Mouse (Mus musculus) hindbrain, embryonic 10.5 days (tissue): ENCODE results near the gene Ick. TPM values are rescaled to one million over a fixed set of nuclear protein-coding genes. Genes with fewer than 3 reads are reported as not detected.

ENCODE experiments used
- DNase-seq: peaks from one replicate; pipeline ENCODE4 v3.0.0-alpha.2; 2017; ENCODE audit warnings: low spot score
- H3K27ac ChIP-seq: fragments of 300-500 bp; sonication (generic); 2 replicates; pipeline ENCODE4 v1.5.1; 2016; ENCODE audit warnings: mild to moderate bottlenecking, moderate library complexity
- H3K27me3 ChIP-seq: fragments of 300-500 bp; sonication (generic); 2 replicates; pipeline ENCODE4 v1.6.1; 2016; ENCODE audit warnings: mild to moderate bottlenecking; ENCODE audit not compliant: poor library complexity, insufficient read depth, severe bottlenecking
- H3K36me3 ChIP-seq: fragments of 300-500 bp; sonication (generic); 2 replicates; pipeline ENCODE4 v1.6.1; 2016; ENCODE audit warnings: mild to moderate bottlenecking, moderate library complexity
- H3K4me1 ChIP-seq: fragments of 300-500 bp; sonication (generic); replicated peaks from 2 replicates; pipeline ENCODE4 v1.6.1; 2016; ENCODE audit warnings: mild to moderate bottlenecking
- H3K4me3 ChIP-seq: fragments of 300-500 bp; sonication (generic); 2 replicates; pipeline ENCODE4 v1.5.1; 2016; ENCODE audit warnings: mild to moderate bottlenecking, moderate library complexity
- H3K9me3 ChIP-seq: fragments of 300-500 bp; sonication (generic); 2 replicates; pipeline ENCODE4 v1.6.1; 2016; ENCODE audit warnings: mild to moderate bottlenecking, moderate library complexity
- WGBS: fragments of 180-500 bp; shearing (Covaris S2); methylation state at CpG from one replicate; pipeline ENCODE4 v1.1.7; 2016; 5-methylcytosine and 5-hydroxymethylcytosine counted together
- polyA plus RNA-seq: library from polyadenylated mRNA; unstranded; fragments of >200 nt; fragmentation: Nextera tagmentation; extraction: Ambion mirVana; gene quantifications from 2 replicates; pipeline ENCODE4 v1.2.1, GENCODE M21; 2016

Gene Ick
- polyA plus RNA-seq, 1 experiment from 2014 or later = 39.1 TPM

- Histone ChIP-seq H3K27me3 (peaks cover 4% of the 10 kb centered on the region; the same call in 1 of the 2 replicates), H3K27ac (peak overlapping the region; percentile 94), H3K4me1 (peaks cover 27% of the 10 kb centered on the region), H3K4me3 (peak overlapping the region; percentile 87), H3K36me3 (no peaks in the 10 kb centered on the region), H3K9me3 (no peaks in the 10 kb centered on the region)
- peak; percentile 86 for DNase-seq
- WGBS = under 1% methylated on average over 88 of the region's 88 CpGs
Measured at GRCm38 (mm10) chr9:78107912-78108795, 838 bp upstream of the Ick start.

DNA sequence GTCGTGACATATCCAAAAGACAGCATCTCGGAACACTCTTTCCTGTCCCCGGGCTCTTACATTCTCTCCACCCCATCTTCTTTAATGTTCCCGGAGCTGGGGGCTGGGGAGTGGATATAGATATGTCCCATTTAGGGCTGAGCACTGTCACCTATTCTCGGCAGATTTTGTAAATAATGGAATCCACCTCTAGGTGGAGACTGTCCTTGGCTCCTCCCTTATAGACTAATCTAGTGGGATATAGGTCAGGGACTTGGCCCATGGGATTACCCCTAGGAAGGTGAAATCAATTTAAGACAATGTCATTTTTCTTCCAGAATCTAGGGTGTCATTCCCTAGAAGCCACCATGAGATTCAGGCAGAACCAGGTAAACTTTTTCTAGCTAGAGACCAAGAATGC is 664 bp downstream of the Ick start:
- Histone ChIP-seq H3K9me3 (no peaks in the 10 kb centered on the region), H3K27ac (no peak overlapping the region), H3K36me3 (no peaks in the 10 kb centered on the region), H3K27me3 (peaks cover 4% of the 10 kb centered on the region; the same call in 1 of the 2 replicates), H3K4me1 (peaks cover 35% of the 10 kb centered on the region), H3K4me3 (peak overlapping the region; percentile 87)
- no peak for DNase-seq
- 52% methylated on average over 5 of the region's 5 CpGs for WGBS

DNA sequence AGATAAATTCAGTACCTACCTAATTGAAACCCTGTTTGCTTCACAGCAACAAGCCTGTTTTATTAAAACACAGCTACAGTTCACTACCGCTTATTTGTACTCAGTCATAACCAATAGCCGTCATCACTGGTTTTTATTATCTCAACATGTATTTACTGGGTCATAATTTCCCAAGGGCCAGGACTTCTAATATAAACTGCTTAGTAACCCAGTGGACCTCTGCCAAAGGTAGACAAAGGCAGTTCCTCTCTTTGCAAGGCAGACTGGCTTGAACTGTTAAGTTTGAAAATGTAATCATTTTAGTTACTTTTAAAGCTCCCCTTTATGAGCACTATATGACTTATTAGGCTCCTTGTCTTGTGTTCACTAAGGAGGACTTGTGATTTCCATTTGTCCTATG is 2.5 kb downstream of the Ick start:
- no peak for DNase-seq
- Histone ChIP-seq H3K4me3 (no peak overlapping the region), H3K27ac (no peak overlapping the region), H3K4me1 (peaks cover 47% of the 10 kb centered on the region), H3K9me3 (no peaks in the 10 kb centered on the region), H3K27me3 (peaks cover 4% of the 10 kb centered on the region; the same call in 1 of the 2 replicates), H3K36me3 (peaks cover 15% of the 10 kb centered on the region)
- WGBS = 94% methylated on average over 2 of the region's 2 CpGs

- H3K4me3 ChIP-seq = peak overlapping the region; percentile 94
- peak overlapping the region; percentile 99 for H3K27ac ChIP-seq
- H3K36me3 ChIP-seq = peaks cover 30% of the 10 kb centered on the region
- WGBS = 3% methylated on average over 47 of the region's 47 CpGs
- DNase-seq = peak; percentile 93
- no peaks in the 10 kb centered on the region for H3K9me3 ChIP-seq
- no peaks in the 10 kb centered on the region for H3K27me3 ChIP-seq
- H3K4me1 ChIP-seq = peaks cover 33% of the 10 kb centered on the region
Measured at GRCm38 (mm10) chr9:78112770-78113537, 4.0 kb downstream of the Ick start.

DNA sequence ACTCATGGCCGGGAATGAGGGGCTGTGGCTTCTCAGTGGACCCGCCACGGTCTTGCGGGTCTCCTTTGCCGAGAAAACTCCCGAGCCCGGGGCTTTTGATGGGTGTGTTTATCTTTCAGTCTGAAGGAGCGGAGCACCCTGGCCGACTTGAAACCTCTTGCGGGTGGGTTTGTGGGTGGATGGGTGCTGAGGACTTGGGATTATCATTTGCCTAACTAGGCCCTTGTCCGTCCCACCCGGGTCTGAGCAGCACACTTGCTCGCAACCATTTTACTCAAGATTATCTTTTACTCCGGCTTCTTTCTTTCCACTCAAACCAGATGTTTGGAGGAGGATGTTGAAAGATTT is 4.5 kb downstream of the Ick start:
- peak overlapping the region; percentile 94 for H3K4me3 ChIP-seq
- H3K27me3 ChIP-seq = no peaks in the 10 kb centered on the region
- H3K4me1 ChIP-seq = peaks cover 32% of the 10 kb centered on the region
- no peaks in the 10 kb centered on the region for H3K9me3 ChIP-seq
- 2% methylated on average over 14 of the region's 14 CpGs for WGBS
- H3K36me3 ChIP-seq = peaks cover 36% of the 10 kb centered on the region
- DNase-seq = no peak
- peak overlapping the region; percentile 99 for H3K27ac ChIP-seq

DNA sequence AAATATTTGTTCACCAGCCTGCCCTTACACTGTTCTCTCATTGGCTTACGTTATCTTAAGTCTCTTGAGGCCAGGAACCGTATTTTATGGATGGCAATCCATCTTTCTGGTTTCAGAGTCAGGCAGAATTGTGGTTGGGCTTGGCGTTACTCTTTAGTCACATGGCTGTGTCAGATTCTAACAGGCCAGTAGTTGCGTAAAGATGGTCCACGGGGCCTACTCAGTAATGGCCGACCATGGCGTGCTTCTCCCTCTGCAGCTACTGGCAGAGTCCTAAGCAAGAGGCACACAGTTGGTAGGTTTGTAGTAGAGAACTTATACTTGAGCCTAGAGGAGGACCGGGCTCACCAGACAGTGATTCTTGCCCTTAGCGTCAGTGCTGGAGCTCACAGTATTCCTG is 6.8 kb downstream of the Ick start:
- Histone ChIP-seq H3K4me3 (no peak overlapping the region), H3K4me1 (peaks cover 25% of the 10 kb centered on the region), H3K27ac (no peak overlapping the region), H3K27me3 (no peaks in the 10 kb centered on the region), H3K36me3 (peaks cover 48% of the 10 kb centered on the region), H3K9me3 (no peaks in the 10 kb centered on the region)
- WGBS = 94% methylated on average over 9 of the region's 9 CpGs
- DNase-seq = no peak

DNA sequence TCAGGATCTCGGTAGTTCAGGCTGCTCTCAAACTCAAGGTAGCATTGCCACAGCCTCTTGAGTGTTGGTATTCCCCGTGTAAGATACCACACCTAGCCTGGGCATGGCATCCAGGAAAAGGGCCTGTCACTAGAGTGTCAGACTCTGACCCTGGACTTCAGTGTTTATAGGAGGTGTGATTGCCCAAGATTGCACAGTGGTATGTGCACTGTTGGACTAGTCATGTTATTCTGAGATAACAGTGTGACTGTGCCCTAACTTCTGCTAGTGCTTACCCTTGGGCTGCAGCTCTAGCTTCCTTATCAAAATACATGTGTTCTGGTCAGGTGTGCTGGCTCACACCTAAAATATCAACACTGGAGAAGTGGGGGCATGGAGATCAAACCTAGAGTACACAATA is 8.7 kb downstream of the Ick start:
- 97% methylated on average over 2 of the region's 2 CpGs for WGBS
- H3K27ac ChIP-seq = no peak overlapping the region
- H3K4me3 ChIP-seq = no peak overlapping the region
- no peaks in the 10 kb centered on the region for H3K27me3 ChIP-seq
- peaks cover 23% of the 10 kb centered on the region for H3K4me1 ChIP-seq
- peaks cover 66% of the 10 kb centered on the region for H3K36me3 ChIP-seq
- no peak for DNase-seq
- no peaks in the 10 kb centered on the region for H3K9me3 ChIP-seq

GRCm38 (mm10) chr9:78121358-78121757 is 12.4 kb downstream of the Ick start:
- H3K27me3 ChIP-seq = no peaks in the 10 kb centered on the region
- H3K27ac ChIP-seq = no peak overlapping the region
- H3K9me3 ChIP-seq = no peaks in the 10 kb centered on the region
- WGBS = 90% methylated on average over 8 of the region's 8 CpGs
- H3K4me1 ChIP-seq = peaks cover 3% of the 10 kb centered on the region; the same call in 1 of the 2 replicates
- H3K36me3 ChIP-seq = peaks cover 84% of the 10 kb centered on the region
- DNase-seq = no peak
- no peak overlapping the region for H3K4me3 ChIP-seq

GRCm38 (mm10) chr9:78121985-78122384 is 13.0 kb downstream of the Ick start:
- no peak overlapping the region for H3K27ac ChIP-seq
- H3K36me3 ChIP-seq = peaks cover 77% of the 10 kb centered on the region
- 87% methylated on average over 6 of the region's 6 CpGs for WGBS
- no peak for DNase-seq
- H3K9me3 ChIP-seq = no peaks in the 10 kb centered on the region
- H3K4me1 ChIP-seq = peaks cover 4% of the 10 kb centered on the region
- H3K27me3 ChIP-seq = no peaks in the 10 kb centered on the region
- no peak overlapping the region for H3K4me3 ChIP-seq

DNA sequence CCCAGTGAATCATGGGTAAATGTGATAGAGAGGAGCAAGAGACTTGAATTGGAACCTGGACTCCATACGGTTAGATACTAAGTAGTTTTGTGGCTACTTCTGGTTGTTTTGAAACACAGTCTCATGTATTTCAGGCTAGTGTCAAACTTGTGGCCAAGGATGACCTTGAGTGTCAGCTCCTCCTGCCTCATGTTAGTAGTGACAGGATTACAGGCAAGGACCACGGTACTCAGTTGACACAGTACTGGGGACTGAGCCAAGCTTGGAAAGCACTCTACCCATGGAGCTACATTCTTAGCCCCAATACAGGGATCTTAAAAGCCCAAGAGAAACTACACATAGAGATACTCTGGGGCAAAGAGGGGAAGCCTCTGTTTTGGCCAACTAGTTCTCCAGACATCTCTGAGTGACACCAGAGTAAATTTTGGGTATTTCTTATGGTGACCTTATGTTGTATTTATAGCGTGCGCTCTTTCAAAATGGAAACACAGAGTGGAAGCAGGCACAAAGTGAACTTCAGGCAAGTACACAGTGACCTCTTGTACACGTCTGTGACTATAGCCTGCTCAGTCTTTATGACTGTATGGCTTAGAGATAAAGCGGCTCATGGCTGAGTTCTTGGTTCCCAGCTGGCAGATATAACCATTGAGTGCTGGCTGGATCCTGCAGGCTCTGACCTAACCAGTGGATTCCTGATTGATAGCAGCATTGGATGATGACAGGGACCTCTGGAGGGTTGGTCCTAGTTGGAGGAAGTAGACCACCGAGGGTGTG is 14.1 kb downstream of the Ick start:
- H3K4me1 ChIP-seq = peaks cover 12% of the 10 kb centered on the region
- H3K4me3 ChIP-seq = no peak overlapping the region
- H3K27ac ChIP-seq = no peak overlapping the region
- WGBS = 91% methylated on average over 7 of the region's 7 CpGs
- DNase-seq = no peak
- H3K36me3 ChIP-seq = peaks cover 69% of the 10 kb centered on the region
- H3K27me3 ChIP-seq = no peaks in the 10 kb centered on the region
- no peaks in the 10 kb centered on the region for H3K9me3 ChIP-seq

GRCm38 (mm10) chr9:78124297-78124696 is 15.3 kb downstream of the Ick start:
- peaks cover 58% of the 10 kb centered on the region for H3K36me3 ChIP-seq

GRCm38 (mm10) chr9:78126007-78126406 is 17.0 kb downstream of the Ick start:
- WGBS = 79% methylated on average over 6 of the region's 6 CpGs
- no peak overlapping the region for H3K27ac ChIP-seq

More at GRCm38 (mm10) chr9:78124297-78124696, 15.3 kb downstream of the Ick start:
- no peaks in the 10 kb centered on the region for H3K9me3 ChIP-seq
- no peak overlapping the region for H3K4me3 ChIP-seq
- H3K27ac ChIP-seq = no peak overlapping the region
- 90% methylated on average over 6 of the region's 6 CpGs for WGBS
- H3K4me1 ChIP-seq = peaks cover 12% of the 10 kb centered on the region
- H3K27me3 ChIP-seq = no peaks in the 10 kb centered on the region
- DNase-seq = no peak

More at GRCm38 (mm10) chr9:78126007-78126406, 17.0 kb downstream of the Ick start:
- Histone ChIP-seq H3K27me3 (no peaks in the 10 kb centered on the region), H3K4me3 (no peak overlapping the region), H3K4me1 (peaks cover 18% of the 10 kb centered on the region), H3K36me3 (peaks cover 66% of the 10 kb centered on the region), H3K9me3 (no peaks in the 10 kb centered on the region)
- DNase-seq = no peak
